Mouse (Mus musculus): ENCODE results near the gene Acpp. TPM values are rescaled to one million over a fixed set of nuclear protein-coding genes. Genes with fewer than 3 reads are reported as not detected.
A peak's percentile ranks its signal among the peaks of the same experiment; 100 is the strongest.

Gene Acpp
- total RNA-seq, 2 experiments from 2014 or later = 0.14 to 0.16 TPM

DNA sequence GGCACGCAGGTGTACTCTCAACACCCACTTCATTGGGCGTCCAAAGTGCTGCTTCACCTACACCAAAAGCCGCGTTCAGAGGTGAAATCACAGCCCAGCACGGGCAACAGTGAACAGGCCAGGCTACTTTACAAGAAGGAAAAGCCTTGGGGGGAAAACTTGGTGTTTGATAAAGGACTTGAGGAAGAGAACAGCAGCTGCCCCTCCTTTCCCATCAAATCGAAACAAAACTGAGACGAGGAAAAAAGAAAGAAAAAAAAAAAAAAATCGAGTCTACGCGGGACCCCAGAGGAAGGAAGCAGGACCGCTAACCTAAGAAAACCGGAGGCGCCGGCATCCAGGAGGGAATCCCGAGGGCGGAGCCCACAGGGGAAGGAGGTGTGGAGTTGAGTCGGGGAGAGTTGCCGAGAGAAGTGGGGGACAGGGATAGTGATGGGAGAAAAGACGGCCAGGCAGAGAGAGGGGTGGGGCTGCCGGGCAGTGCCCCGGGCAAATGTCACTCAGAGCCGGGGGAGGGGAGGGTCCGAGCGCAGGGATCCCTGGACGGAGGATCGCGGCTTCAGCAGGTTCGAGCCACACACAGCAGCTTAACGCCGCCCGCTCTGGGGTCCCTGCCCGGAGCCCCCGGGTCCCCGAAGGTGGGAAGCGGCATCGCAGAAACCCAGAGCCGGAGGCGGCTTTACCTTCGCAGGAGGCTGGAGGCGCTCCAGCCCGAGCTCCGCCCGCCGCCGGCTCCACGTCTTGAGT is 75.4 kb downstream of the Acpp start:
- intact Hi-C loops (cut with DNase I) = no loop called here

DNA sequence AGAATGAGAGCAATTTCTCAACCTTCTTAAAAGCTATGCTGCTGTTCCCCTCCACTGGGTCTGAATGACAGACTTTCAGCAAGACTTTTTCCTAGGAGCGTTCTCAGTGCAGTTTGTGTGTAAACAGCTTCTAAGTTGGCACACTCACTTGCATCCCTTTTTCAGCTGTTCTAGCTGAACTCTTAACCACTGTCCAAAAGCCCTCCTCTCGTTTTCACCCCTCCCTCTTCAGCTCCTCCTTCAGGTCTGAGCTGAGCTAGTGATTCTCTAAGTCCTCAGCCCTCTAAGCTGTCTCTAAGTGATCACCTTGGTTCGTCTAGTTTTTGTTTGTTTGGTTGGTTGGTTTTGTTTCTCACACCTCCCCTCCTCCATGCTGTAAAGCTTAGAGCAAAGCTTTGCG is 77.2 kb downstream of the Acpp start:
- intact Hi-C loops (cut with DNase I) = no loop called here
- no peak for DNase-seq (ENCODE audit: low spot score in 2 of 2)

More for the DNA sequence above, 75.4 kb downstream of the Acpp start:
- DNase-seq (ENCODE audit: low spot score in 2 of 2) = peak in 1 of 2 experiments; percentile 40

- intact Hi-C loops (cut with DNase I) = no loop called here
- DNase-seq (ENCODE audit: low spot score in 2 of 2) = no peak
Observed at GRCm38 (mm10) chr9:104256085-104256484, 81.5 kb downstream of the Acpp start.

- DNase-seq (ENCODE audit: low spot score in 2 of 2) = peak; percentile 34 to 49
- intact Hi-C loops (cut with DNase I) = no loop called here
Observed at GRCm38 (mm10) chr9:104254408-104255180, 83.0 kb downstream of the Acpp start.

- intact Hi-C loops (cut with DNase I) = no loop called here
Observed at GRCm38 (mm10) chr9:104252637-104253036, 84.9 kb downstream of the Acpp start.

DNA sequence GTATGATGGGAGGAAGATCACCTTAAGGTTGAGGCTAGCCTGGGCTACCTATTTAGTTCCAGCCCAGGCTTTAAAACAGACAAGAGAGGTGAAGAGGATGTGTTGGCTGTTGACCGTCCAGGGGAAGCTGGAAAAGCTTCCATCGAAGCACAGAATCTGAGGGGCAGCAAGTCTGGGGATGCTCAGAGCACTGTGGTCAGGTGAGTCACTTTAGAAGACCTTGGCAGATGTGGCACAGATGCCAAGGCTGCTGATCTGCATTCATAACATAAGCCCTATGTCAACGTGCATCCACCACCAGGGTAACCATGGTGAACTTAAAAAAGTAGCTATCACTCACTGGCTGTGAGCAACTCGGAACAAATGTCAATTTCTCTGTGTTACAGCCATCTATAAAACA is 85.9 kb downstream of the Acpp start:
- intact Hi-C loops (cut with DNase I) = no loop called here
- DNase-seq (ENCODE audit: low spot score in 2 of 2) = no peak

More at GRCm38 (mm10) chr9:104252637-104253036, 84.9 kb downstream of the Acpp start:
- DNase-seq (ENCODE audit: low spot score in 2 of 2) = no peak

GRCm38 (mm10) chr9:104251111-104251510 is 86.4 kb downstream of the Acpp start:
- no peak for DNase-seq (ENCODE audit: low spot score in 2 of 2)
- intact Hi-C loops (cut with DNase I) = no loop called here

DNA sequence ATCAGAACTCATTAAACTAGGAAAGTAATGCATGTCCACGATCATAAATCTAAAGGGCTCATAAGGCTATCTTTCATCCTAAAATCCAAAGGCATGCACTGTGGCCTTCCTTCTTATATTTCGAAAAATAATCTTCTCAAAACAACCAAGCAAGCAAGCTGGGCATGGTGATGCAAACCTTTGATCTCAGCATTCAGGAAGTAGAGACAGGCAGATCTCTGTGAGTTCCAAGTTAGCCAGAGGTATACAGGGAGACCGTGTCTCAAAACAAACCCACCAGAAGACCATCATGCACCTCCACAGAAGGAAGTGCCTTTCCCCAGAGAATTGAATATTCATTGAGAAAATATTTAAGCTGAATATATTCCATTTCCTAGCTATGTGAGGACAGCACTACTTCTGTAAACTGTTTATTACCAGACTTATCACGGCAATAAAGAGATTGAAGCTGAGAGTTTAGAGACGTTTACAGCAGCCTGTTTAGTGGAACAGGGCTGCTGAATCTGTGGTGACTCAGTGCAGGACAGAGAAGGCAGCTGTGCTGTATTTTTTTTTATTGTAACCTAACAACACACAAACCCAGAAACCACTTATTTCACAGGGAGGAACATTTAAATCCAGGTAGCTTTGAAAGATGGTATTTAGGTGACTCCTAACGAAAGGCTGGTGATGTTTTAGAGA is 90.1 kb downstream of the Acpp start:
- DNase-seq (ENCODE audit: low spot score in 2 of 2) = no peak
- intact Hi-C loops (cut with DNase I) = no loop called here

GRCm38 (mm10) chr9:104243799-104244466 is 93.6 kb downstream of the Acpp start:
- intact Hi-C loops (cut with DNase I) = no loop called here
- no peak for DNase-seq (ENCODE audit: low spot score in 2 of 2)

- no peak for DNase-seq (ENCODE audit: low spot score in 2 of 2)
- intact Hi-C loops (cut with DNase I) = no loop called here
Observed at GRCm38 (mm10) chr9:104240146-104240545, 97.4 kb downstream of the Acpp start.

GRCm38 (mm10) chr9:104239076-104239475 is 98.5 kb downstream of the Acpp start:
- no peak for DNase-seq (ENCODE audit: low spot score in 2 of 2)
- intact Hi-C loops (cut with DNase I) = no loop called here

Other genes starting within 250 kb of the Acpp start
- gene Ackr4, start 210.8 kb downstream of the Acpp start, total RNA-seq (2021) = under 1 TPM; 0.21 TPM
- gene Dnajc13, start 74.8 kb downstream of the Acpp start, total RNA-seq (2021) = 10 to 100 TPM; 64.2 to 68.5 TPM
- gene Cpne4, start 209.5 kb upstream of the Acpp start, total RNA-seq (2021) = 10 to 100 TPM; 70.1 to 74.2 TPM

Measured in left cerebral cortex, postnatal 25 days (tissue).